In the genomic region with DNA sequence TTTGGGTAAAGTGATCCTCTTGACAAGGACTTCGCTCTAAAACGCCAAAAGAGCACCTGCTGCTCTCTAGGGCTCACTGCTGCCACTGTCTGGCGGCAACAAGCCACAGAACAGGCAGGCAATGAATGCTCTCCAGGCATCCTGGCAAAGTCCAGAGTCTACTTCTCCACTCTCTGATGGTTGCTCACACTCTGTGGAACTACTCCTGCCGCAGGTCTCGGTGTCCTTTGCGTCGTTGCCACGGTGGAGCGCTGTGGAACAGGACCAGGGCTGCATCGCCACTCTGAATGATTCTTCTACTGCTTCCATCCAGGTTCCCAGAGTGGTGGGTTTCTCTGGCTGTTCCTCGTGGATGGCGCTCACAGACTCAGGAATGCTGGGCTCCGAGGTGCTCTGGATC, we compare ENCODE assay signal across 21 mouse cellular contexts. TPM values are rescaled to one million over a fixed set of nuclear protein-coding genes. Genes with fewer than 3 reads are reported as not detected.
A peak's percentile ranks its signal among the peaks of the same experiment; 100 is the strongest.
DNase-seq lines count a peak whose midpoint lies in the region; ATAC-seq and TF ChIP-seq lines count a peak whose summit lies in the region.
"Not testable (repeated sequence)": the region's sequence is repeated elsewhere in the genome, so short reads cannot be mapped to it uniquely, and the experiment has no call there.
"Had no signal": no experiment of that assay in that cellular context is flagged by ENCODE, and none has a peak within 500 bp of the region (broad histone marks: within the 10 kb centered on the region; RNA-seq: fewer than 3 reads in every experiment).

No protein-coding gene starts in this region.

- H3K4me1 ChIP-seq in G1E (ENCODE audit: insufficient read depth, low read depth, low read length); forebrain, embryonic 13.5 days; hindbrain, embryonic 14.5 days (replicated peaks; ENCODE audit: control insufficient read depth, insufficient read depth, low read length); intestine, postnatal 0 days (replicated peaks; ENCODE audit: control insufficient read depth, insufficient read depth, low read length); limb, embryonic 11.5 days (ENCODE audit: control insufficient read depth, insufficient read depth, low read length); midbrain, embryonic 11.5 days (ENCODE audit: control insufficient read depth, insufficient read depth, low read length); neural tube, embryonic 11.5 days (ENCODE audit: control insufficient read depth, insufficient read depth, low read length): not testable (repeated sequence)

- not testable (repeated sequence) for DNase-seq in G1E (ENCODE audit: low spot score); hindbrain, embryonic 14.5 days (ENCODE audit: low spot score); limb, embryonic 11.5 days (ENCODE audit: low spot score); midbrain, embryonic 11.5 days (ENCODE audit: low spot score, missing footprints); neural tube, embryonic 11.5 days (ENCODE audit: low spot score)
- DNase-seq in testis, postnatal 10 days (ENCODE audit: low spot score) = peak; percentile 39

- H3K4me2 ChIP-seq in forebrain, embryonic 13.5 days; hindbrain, embryonic 14.5 days (replicated peaks); intestine, postnatal 0 days (replicated peaks; ENCODE audit: low read depth); limb, embryonic 11.5 days (ENCODE audit: low read depth, severe bottlenecking); midbrain, embryonic 11.5 days; neural tube, embryonic 11.5 days (ENCODE audit: low read depth): not testable (repeated sequence)

- peaks cover 17% of the 10 kb centered on the region for H3K9me3 ChIP-seq in G1E (replicated peaks)
- H3K9me3 ChIP-seq in forebrain, embryonic 13.5 days (replicated peaks); hindbrain, embryonic 14.5 days (ENCODE audit: control insufficient read depth, low read length); intestine, postnatal 0 days (ENCODE audit: control insufficient read depth); limb, embryonic 11.5 days (ENCODE audit: control insufficient read depth, low read length); midbrain, embryonic 11.5 days (ENCODE audit: control insufficient read depth, low read length); neural tube, embryonic 11.5 days (ENCODE audit: control insufficient read depth, low read length): not testable (repeated sequence)

- ATAC-seq in G1E (ENCODE audit: extremely low read depth, insufficient number of reproducible peaks, low FRiP score, poor library complexity, severe bottlenecking) = peak; percentile 46
- peak; percentile 50; the same call in 1 of the 2 replicates for ATAC-seq in forebrain, embryonic 13.5 days
- ATAC-seq in hindbrain, embryonic 14.5 days (ENCODE audit: low FRiP score) = peak; percentile 48; the same call in 1 of the 2 replicates
- peak; percentile 56 for ATAC-seq in intestine, postnatal 0 days
- ATAC-seq in limb, embryonic 11.5 days (ENCODE audit: insufficient number of reproducible peaks, low FRiP score, low TSS enrichment, low read depth) = 0 out of 2 replicates have a peak, but pooled peaks have one; percentile 31
- ATAC-seq in midbrain, embryonic 11.5 days (ENCODE audit: low FRiP score) = peak; percentile 79
- ATAC-seq in neural tube, embryonic 11.5 days (ENCODE audit: insufficient read depth, low FRiP score, low TSS enrichment) = peak; percentile 50; the same call in 1 of the 2 replicates

- H3K9ac ChIP-seq in forebrain, embryonic 13.5 days; hindbrain, embryonic 14.5 days; intestine, postnatal 0 days (ENCODE audit: low read depth, low read length); limb, embryonic 11.5 days (ENCODE audit: low read length); midbrain, embryonic 11.5 days (ENCODE audit: low read length); neural tube, embryonic 11.5 days (ENCODE audit: low read length): not testable (repeated sequence)

- H3K27ac ChIP-seq in forebrain, embryonic 13.5 days; hindbrain, embryonic 14.5 days; intestine, postnatal 0 days (ENCODE audit: low read depth, low read length); limb, embryonic 11.5 days (replicated peaks; ENCODE audit: low read depth, low read length); midbrain, embryonic 11.5 days (ENCODE audit: low read depth, low read length); neural tube, embryonic 11.5 days (ENCODE audit: low read depth, low read length): not testable (repeated sequence)

- not testable (repeated sequence) for H3K27me3 ChIP-seq in G1E (ENCODE audit: insufficient read depth, low read length); intestine, postnatal 0 days (replicated peaks; ENCODE audit: control insufficient read depth, insufficient read depth, low read length); limb, embryonic 11.5 days (ENCODE audit: control insufficient read depth, insufficient read depth, low read length); midbrain, embryonic 11.5 days (ENCODE audit: control insufficient read depth, insufficient read depth, low read length)
- H3K27me3 ChIP-seq in forebrain, embryonic 13.5 days = peaks cover 21% of the 10 kb centered on the region
- H3K27me3 ChIP-seq in hindbrain, embryonic 14.5 days (ENCODE audit: control insufficient read depth, insufficient read depth, low read length) = peaks cover 22% of the 10 kb centered on the region
- H3K27me3 ChIP-seq in neural tube, embryonic 11.5 days (ENCODE audit: control insufficient read depth, insufficient read depth, low read length) = peaks cover 12% of the 10 kb centered on the region

- H3K36me3 ChIP-seq in G1E (replicated peaks); forebrain, embryonic 13.5 days (ENCODE audit: poor library complexity, severe bottlenecking); hindbrain, embryonic 14.5 days (replicated peaks; ENCODE audit: control insufficient read depth, insufficient read depth); intestine, postnatal 0 days (ENCODE audit: control insufficient read depth, insufficient read depth); limb, embryonic 11.5 days (ENCODE audit: control insufficient read depth, insufficient read depth, low read length); midbrain, embryonic 11.5 days (ENCODE audit: control insufficient read depth, insufficient read depth, low read length); neural tube, embryonic 11.5 days (ENCODE audit: control insufficient read depth, insufficient read depth, low read length): not testable (repeated sequence)

- not testable (repeated sequence) for TF ChIP-seq CTCF in G1E (IDR thresholded peaks at IDR 0.05; ENCODE audit: low read depth, low read length)
- TF ChIP-seq CTCF in intestine, postnatal 0 days (IDR thresholded peaks at IDR 0.05; ENCODE audit: low read depth) = 0 out of 2 replicates have a peak, but pooled peaks have one; percentile 16

- H3K4me3 ChIP-seq in G1E (ENCODE audit: low read depth, low read length); forebrain, embryonic 13.5 days; hindbrain, embryonic 14.5 days (replicated peaks; ENCODE audit: low read length); intestine, postnatal 0 days (ENCODE audit: low read depth, low read length); limb, embryonic 11.5 days (ENCODE audit: low read depth, low read length); midbrain, embryonic 11.5 days (ENCODE audit: low read depth, low read length); neural tube, embryonic 11.5 days (ENCODE audit: low read depth, low read length): not testable (repeated sequence)

- 0% methylated on average over 3 of the region's 13 CpGs for WGBS in forebrain, embryonic 13.5 days
- WGBS in hindbrain, embryonic 14.5 days = 0% methylated on average over 3 of the region's 13 CpGs
- WGBS in intestine, postnatal 0 days = 5% methylated on average over 3 of the region's 13 CpGs
- 0% methylated on average over 3 of the region's 13 CpGs for whole genome bisulfite sequencing in limb, embryonic 11.5 days
- 0% methylated on average over 3 of the region's 13 CpGs for WGBS in midbrain, embryonic 11.5 days
- 0% methylated on average over 3 of the region's 13 CpGs for WGBS in neural tube, embryonic 11.5 days

RNA-seq across cellular contexts. Expression of a gene that starts 0.4 kb away (rescaled TPM):
- not detected in 2 replicates for total RNA-seq in G1E (2014; fragmentation: Nextera tagmentation)
- total RNA-seq in G1E (2017) = 0.35 and 1.7 TPM in 2 replicates
- polyA plus RNA-seq in G1E (2012) = not detected in 2 replicates
- not detected in 2 replicates for polyA plus RNA-seq in forebrain, embryonic 13.5 days (2015; fragmentation: Nextera tagmentation; extraction: Ambion mirVana)
- not detected in 2 replicates for polyA plus RNA-seq in hindbrain, embryonic 14.5 days (2014; fragmentation: Nextera tagmentation; extraction: Ambion mirVana)
- not detected in 2 replicates for polyA plus RNA-seq in intestine, postnatal 0 days (2015; fragmentation: Nextera tagmentation; extraction: Ambion mirVana)
- polyA plus RNA-seq in limb, embryonic 11.5 days (2014; fragmentation: Nextera tagmentation; extraction: Ambion mirVana) = not detected in 2 replicates
- not detected in 2 replicates for polyA plus RNA-seq in midbrain, embryonic 11.5 days (2014; fragmentation: Nextera tagmentation; extraction: Ambion mirVana)
- polyA plus RNA-seq in neural tube, embryonic 11.5 days (2014; fragmentation: Nextera tagmentation; extraction: Ambion mirVana) = not detected in 2 replicates
- total RNA-seq: adrenal gland, postnatal 10 days; gastrocnemius, adult 8-10 months; heart, postnatal 14 days; layer of hippocampus, adult 2 months; layer of hippocampus, postnatal 36 days; left cerebral cortex, postnatal 14 days; megakaryocyte-erythroid progenitor cell, adult 5-6 weeks had no signal
- polyA plus RNA-seq: activated CD4-positive, CD25-positive, alpha-beta regulatory T cell, adult 4 months; embryonic facial prominence, embryonic 13.5 days; frontal cortex, adult 2 months; heart, embryonic 12.5 days; limb, embryonic 15.5 days; myocyte had no signal

RNA-seq across cellular contexts. Expression of a gene that starts 25.6 kb away (rescaled TPM):
- total RNA-seq in G1E (2014; fragmentation: Nextera tagmentation) (not detected in 2 replicates), G1E (2017) (0.27 and 0.70 TPM in 2 replicates)
- 0.02 TPM in 1 of 2 replicates, not detected in the other for polyA plus RNA-seq in G1E (2012)
- not detected in 2 replicates for polyA plus RNA-seq in forebrain, embryonic 13.5 days (2015; fragmentation: Nextera tagmentation; extraction: Ambion mirVana)
- not detected in 2 replicates for polyA plus RNA-seq in hindbrain, embryonic 14.5 days (2014; fragmentation: Nextera tagmentation; extraction: Ambion mirVana)
- polyA plus RNA-seq in intestine, postnatal 0 days (2015; fragmentation: Nextera tagmentation; extraction: Ambion mirVana) = 0.10 TPM in 1 of 2 replicates, not detected in the other
- polyA plus RNA-seq in limb, embryonic 11.5 days (2014; fragmentation: Nextera tagmentation; extraction: Ambion mirVana) = not detected in 2 replicates
- not detected in 2 replicates for polyA plus RNA-seq in midbrain, embryonic 11.5 days (2014; fragmentation: Nextera tagmentation; extraction: Ambion mirVana)
- polyA plus RNA-seq in neural tube, embryonic 11.5 days (2014; fragmentation: Nextera tagmentation; extraction: Ambion mirVana) = not detected in 2 replicates
- total RNA-seq: layer of hippocampus, adult 2 months; layer of hippocampus, postnatal 36 days; left cerebral cortex, postnatal 14 days; megakaryocyte-erythroid progenitor cell, adult 5-6 weeks had no signal
- polyA plus RNA-seq: embryonic facial prominence, embryonic 13.5 days; heart, embryonic 12.5 days; myocyte had no signal
